24 mouse cellular contexts compared by ENCODE assay signal in genomic region chr13:87247731-87248130, GRCm38 (mm10).
"Had no signal": no experiment of that assay in that cellular context is flagged by ENCODE, and none has a peak within 500 bp of the region (broad histone marks: within the 10 kb centered on the region; RNA-seq: fewer than 3 reads in every experiment).

No protein-coding gene starts in this region.

- H3K27ac ChIP-seq: gastrocnemius, adult 2 months; heart, adult 2 months; hindbrain, embryonic 10.5 days; hindbrain, embryonic 12.5 days; hindbrain, embryonic 14.5 days; intestine, embryonic 15.5 days; kidney, embryonic 15.5 days; kidney, postnatal 0 days; limb, embryonic 13.5 days; limb, embryonic 15.5 days; liver, embryonic 12.5 days; liver, embryonic 14.5 days had no signal

- H3K4me1 ChIP-seq: hindbrain, embryonic 10.5 days; hindbrain, embryonic 12.5 days; intestine, embryonic 15.5 days; kidney, embryonic 15.5 days; limb, embryonic 13.5 days; limb, embryonic 15.5 days; liver, embryonic 12.5 days had no signal

- H3K4me3 ChIP-seq: gastrocnemius, adult 2 months; heart, adult 2 months; hindbrain, embryonic 10.5 days; hindbrain, embryonic 12.5 days; intestine, embryonic 15.5 days; kidney, embryonic 15.5 days; limb, embryonic 13.5 days; limb, embryonic 15.5 days; liver, embryonic 12.5 days had no signal

- H3K36me3 ChIP-seq: hindbrain, embryonic 10.5 days; hindbrain, embryonic 12.5 days; intestine, embryonic 15.5 days; kidney, embryonic 15.5 days; limb, embryonic 13.5 days; limb, embryonic 15.5 days; liver, embryonic 12.5 days had no signal

- DNase-seq: gastrocnemius, adult 2 months; gastrocnemius, postnatal 10 days; gastrocnemius, postnatal 25 days; heart, adult 2 months; heart, postnatal 10 days; heart, postnatal 4 days; kidney, adult 11 months; kidney, adult 2 months; kidney, adult 9 months; kidney, postnatal 14 days; kidney, postnatal 36 days; layer of hippocampus, adult 9-11 months; layer of hippocampus, postnatal 36 days; left cerebral cortex, postnatal 4 days had no signal

- H3K9me3 ChIP-seq: hindbrain, embryonic 10.5 days; hindbrain, embryonic 12.5 days; intestine, embryonic 15.5 days; kidney, embryonic 15.5 days; limb, embryonic 13.5 days; limb, embryonic 15.5 days; liver, embryonic 12.5 days had no signal

- H3K9ac ChIP-seq: hindbrain, embryonic 12.5 days; hindbrain, embryonic 14.5 days; intestine, embryonic 15.5 days; kidney, embryonic 15.5 days; limb, embryonic 13.5 days; limb, embryonic 15.5 days; liver, embryonic 12.5 days; liver, embryonic 14.5 days had no signal
